Mouse (Mus musculus) bone marrow macrophage, adult 2 months (primary cell): ENCODE measurements around the gene Amotl1. TPM values are rescaled to one million over a fixed set of nuclear protein-coding genes. Genes with fewer than 3 reads are reported as not detected.

Experiments used
- H3K27ac ChIP-seq: 2 replicates; pipeline ENCODE4 v1.5.1; 2012; ENCODE audit warnings: low read depth, low read length; ENCODE audit not compliant: insufficient read depth
- H3K4me1 ChIP-seq: 2 replicates; pipeline ENCODE4 v1.6.1; 2012; ENCODE audit warnings: low read length; ENCODE audit not compliant: control insufficient read depth, insufficient read depth
- H3K4me3 ChIP-seq: 2 replicates; pipeline ENCODE4 v1.5.1; 2012; ENCODE audit warnings: mild to moderate bottlenecking, low read length, moderate library complexity; ENCODE audit not compliant: insufficient read depth
- CTCF ChIP-seq: IDR thresholded peaks from 2 replicates; pipeline ENCODE4 v1.5.1; 2012; ENCODE audit warnings: low read depth, mild to moderate bottlenecking, low read length, moderate library complexity
- POLR2A ChIP-seq: IDR thresholded peaks from 2 replicates; pipeline ENCODE4 v1.6.1; 2012; ENCODE audit warnings: mild to moderate bottlenecking, low read depth, low read length, borderline replicate concordance
- polyA plus RNA-seq: library from polyadenylated mRNA; stranded (reverse); fragments of >200 nt; gene quantifications from 2 replicates; pipeline ENCODE4 v1.2.4, GENCODE M21; 2012; ENCODE audit not compliant: missing spikeins, insufficient read depth, insufficient read length

The Amotl1 gene
- polyA plus RNA-seq, 1 experiment, result 0.46 TPM

DNA sequence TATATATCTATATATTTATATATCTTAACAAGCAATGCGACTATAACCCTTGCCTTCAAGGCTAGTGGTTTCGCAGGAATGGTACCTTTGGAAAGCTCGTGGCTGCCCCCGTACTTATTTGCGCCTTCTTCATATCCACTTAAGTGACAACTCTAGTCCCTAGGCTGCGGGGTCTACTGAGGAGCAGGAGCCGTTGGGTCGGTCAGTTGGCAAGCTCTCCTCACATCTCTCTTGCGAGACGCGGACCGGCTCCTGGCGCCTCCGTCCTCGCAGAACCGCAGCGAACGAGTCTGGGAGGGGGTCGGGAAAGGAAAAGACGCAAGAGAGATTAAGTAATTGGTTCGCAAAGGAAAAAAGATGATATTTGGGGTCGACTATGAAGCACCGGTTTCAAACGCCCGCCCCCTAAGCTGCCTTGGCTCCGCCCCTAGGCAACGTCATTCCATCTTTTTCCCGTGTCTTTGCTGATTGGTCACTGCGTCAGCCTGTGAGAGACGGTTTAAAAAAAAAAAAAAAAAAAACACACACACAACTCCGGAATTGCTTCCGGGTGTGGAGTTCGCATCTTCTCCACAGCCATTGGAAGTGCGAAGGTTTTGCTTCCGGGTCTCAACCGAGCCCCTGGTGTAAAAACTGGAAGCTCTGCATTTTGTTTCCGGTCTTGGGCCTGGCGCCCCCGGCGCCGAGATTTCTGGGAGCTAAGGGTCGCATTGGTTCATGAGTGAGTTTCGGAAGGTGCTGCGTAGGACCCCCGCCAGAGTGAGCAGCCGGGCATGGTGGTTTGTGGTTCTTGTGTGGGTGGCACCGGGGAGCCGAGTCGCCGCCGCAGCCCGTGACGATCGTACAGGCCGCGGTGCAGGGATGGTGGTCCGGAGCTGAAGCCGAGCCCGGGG is 144.6 kb downstream of the Amotl1 start, which contains the start of the genes Kdm4d and Cwc15:
Gene Kdm4d, minus strand, starts transcription at position 460 of the 893 bp plus-strand sequence.
Gene Cwc15, plus strand, starts transcription at position 595 of the 893 bp plus-strand sequence.
- Histone ChIP-seq H3K4me3 (peak within 1 kb of the TSS; percentile 88), H3K4me1 (peaks cover 11% of the 10 kb centered on the region), H3K27ac (peak within 1 kb of the TSS; percentile 59)
- no peak for TF ChIP-seq CTCF
- no peak for TF ChIP-seq POLR2A

DNA sequence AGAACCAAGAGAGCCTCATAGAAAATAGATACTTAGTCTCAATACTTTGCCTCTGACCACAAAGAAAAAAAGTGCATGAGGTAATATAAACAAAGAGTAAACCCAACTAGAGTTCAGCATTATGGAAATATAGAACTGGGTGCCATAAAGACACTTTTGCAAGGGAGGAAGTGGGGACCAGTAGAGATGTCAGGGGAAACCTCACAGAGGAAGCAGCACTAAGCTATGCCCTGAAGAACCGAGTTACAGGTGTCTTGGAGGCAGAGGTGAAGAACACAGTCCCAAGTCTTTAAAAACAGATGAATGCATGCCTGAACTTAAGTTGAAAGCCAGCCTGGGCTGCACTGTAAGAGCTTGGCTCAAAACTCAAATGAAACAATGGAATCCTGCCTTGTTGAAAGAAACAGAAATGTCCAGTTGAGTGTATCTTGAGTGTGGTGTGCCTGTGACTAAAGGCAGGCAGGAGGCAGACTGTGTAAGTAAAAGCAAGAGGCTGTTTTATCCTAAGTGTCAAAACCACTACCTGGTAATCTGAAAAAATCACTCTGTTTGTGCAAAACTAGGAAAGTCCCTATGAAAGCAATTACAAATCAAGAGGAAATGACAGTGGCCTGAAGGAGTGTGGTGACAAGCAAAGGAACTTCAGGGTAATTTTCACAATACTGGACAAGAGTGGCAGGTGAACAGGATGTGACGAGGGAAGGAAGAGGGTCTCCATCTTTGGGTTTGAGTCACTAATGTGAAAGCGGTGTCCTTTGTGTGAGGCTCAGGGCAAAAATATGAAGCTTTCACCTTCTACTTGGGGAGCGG is 145.8 kb downstream of the Amotl1 start:
- H3K27ac ChIP-seq, result no peak overlapping the region
- no peak for TF ChIP-seq POLR2A
- no peak for TF ChIP-seq CTCF
- peaks cover 11% of the 10 kb centered on the region for H3K4me1 ChIP-seq
- H3K4me3 ChIP-seq, result no peak overlapping the region; the same call in 1 of the 2 replicates

Other genes with a start within 250 kb of the Amotl1 start
- not detected in 2 replicates for gene Kdm4d, start 144.6 kb downstream of the Amotl1 start, polyA plus RNA-seq
- 189 and 192 TPM in 2 replicates for gene Cwc15, start 144.4 kb downstream of the Amotl1 start, polyA plus RNA-seq
- gene Piwil4, start 95.7 kb upstream of the Amotl1 start, polyA plus RNA-seq, result not detected in 2 replicates
- gene Fut4, start 107.3 kb upstream of the Amotl1 start, polyA plus RNA-seq, result 2.4 and 3.0 TPM in 2 replicates
- gene 1700012B09Rik, start 126.0 kb upstream of the Amotl1 start, polyA plus RNA-seq, result not detected in 2 replicates
- gene Mre11a, start 139.6 kb upstream of the Amotl1 start, polyA plus RNA-seq, result 22.0 and 25.2 TPM in 2 replicates
- 12.7 and 19.1 TPM in 2 replicates for gene Ankrd49, start 139.8 kb upstream of the Amotl1 start, polyA plus RNA-seq
- gene Gpr83, start 215.2 kb upstream of the Amotl1 start, polyA plus RNA-seq, result not detected in 2 replicates